Mouse (Mus musculus) heart, adult 2 months (tissue): ENCODE results near the gene Bzw2.

Experiments used
- CTCF ChIP-seq: fragments of 200-600 bp; IDR thresholded peaks from 2 replicates; pipeline ENCODE4 v1.8.1; 2022; ENCODE audit warnings: antibody characterized with exemption, mild to moderate bottlenecking, moderate library complexity
- POLR2A ChIP-seq: fragments of 200-500 bp; IDR thresholded peaks from 2 replicates; pipeline ENCODE4 v1.6.1; 2011; ENCODE audit warnings: mild to moderate bottlenecking, low read depth, low read length, control low read depth; ENCODE audit not compliant: insufficient read depth

DNA sequence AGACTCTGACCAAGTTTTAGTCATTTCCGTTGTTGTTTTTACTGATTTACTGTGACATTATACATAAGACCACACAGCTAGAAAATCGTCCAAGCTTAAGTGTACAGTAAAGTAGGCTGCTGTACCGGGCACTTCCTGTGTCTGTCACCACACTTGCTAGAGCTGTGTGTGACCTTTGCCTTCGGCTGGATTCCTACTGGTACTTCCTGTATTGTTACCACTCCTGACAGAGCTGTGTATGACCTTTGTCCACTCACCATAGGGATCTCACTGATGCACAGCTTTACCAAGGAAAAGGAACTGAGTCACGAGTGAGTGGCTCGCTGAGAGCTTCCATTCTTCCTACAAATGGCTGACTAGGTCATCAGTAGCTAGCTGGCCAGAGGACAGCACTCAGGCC is 29.2 kb upstream of the Bzw2 start:
- TF ChIP-seq CTCF = no peak
- no peak for TF ChIP-seq POLR2A
